Mouse (Mus musculus) retina, embryonic 14.5 days (tissue): Measurements from ENCODE around the gene Pkd2l1.
"Not testable (repeated sequence)": the region's sequence is repeated elsewhere in the genome, so short reads cannot be mapped to it uniquely, and the experiment has no call there.

Experiments used
- DNase-seq: peaks from one replicate; pipeline ENCODE4 v3.0.0-alpha.2; 2015; ENCODE audit warnings: low spot score

Pkd2l1 gene

DNA sequence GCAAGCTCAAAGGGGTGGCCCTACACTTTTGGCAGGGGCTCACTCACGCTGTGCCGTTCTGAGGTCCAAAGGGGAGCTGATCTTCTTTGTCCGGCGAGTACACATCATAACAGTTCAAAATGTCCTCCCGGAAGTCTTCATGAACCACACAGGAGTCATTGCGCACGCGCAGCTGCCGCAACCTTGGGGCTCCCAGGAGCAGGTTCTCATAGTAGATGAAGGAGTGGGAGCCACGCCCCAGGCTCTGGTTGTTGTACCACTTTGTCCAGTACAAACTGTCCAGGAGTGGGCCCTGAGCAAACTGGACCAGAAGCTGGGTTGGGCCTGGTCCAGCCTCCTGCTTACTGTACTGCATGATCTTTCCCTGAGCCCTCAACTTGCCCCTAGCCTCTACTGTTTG is 35.2 kb downstream of the Pkd2l1 start:
- DNase-seq: no peak

DNA sequence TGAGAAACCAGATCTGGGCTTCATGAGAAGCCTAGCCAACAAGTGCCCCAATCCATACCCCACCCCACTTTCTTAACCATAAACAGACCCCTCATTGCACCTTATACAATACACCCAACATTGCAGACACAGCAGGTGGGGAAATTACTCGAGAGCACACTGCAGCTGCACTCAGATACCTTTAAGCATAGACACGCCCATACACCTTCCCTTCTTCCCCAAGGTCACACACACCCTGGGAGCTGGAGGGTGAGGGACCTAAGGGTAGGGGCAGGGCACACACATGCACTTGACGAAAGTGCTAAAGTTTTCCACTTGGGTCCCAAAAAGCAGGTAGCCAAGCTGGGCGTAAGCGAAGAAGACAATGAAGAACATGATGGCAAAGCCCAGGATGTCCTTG is 38.5 kb downstream of the Pkd2l1 start:
- no peak for DNase-seq

DNA sequence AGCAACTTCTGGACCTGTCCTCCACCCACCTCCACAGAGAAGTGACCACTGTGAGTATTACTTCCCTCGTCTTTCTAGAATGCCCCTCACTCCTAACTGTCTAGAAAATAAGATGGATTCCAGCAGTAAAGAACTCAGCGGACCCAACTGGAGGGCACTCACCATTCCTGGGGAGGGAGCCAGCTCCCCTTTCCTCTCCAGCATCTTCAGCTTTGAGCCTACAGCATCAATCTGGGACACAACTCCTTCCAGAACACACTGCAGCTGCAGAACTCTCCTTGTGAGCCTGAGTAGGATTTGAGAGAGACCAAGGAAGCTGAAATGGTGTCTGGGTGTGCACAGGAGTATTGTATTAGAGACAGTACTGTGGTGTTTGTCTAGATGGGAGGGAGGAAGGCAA is 43.3 kb downstream of the Pkd2l1 start:
- DNase-seq: no peak

DNA sequence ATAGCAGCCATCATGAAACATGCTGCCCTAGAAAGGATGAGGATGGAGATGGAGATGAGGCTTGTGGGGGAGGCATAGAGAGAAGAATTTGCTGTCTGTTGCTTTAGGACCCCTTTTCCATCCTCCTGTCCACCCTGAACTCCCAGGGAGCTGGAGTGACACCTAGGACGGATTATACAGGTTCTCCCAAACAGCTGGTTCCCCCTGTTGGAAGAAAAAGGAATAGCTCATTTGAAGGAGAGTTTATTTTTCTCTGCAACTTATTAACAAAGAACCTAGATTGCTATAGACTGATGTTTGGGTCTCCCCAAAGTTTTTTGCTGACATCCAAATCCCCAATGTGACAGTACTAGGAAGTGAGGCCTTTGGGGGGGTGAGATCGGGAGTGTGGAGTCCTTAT is 43.9 kb downstream of the Pkd2l1 start:
- DNase-seq: no peak

DNA sequence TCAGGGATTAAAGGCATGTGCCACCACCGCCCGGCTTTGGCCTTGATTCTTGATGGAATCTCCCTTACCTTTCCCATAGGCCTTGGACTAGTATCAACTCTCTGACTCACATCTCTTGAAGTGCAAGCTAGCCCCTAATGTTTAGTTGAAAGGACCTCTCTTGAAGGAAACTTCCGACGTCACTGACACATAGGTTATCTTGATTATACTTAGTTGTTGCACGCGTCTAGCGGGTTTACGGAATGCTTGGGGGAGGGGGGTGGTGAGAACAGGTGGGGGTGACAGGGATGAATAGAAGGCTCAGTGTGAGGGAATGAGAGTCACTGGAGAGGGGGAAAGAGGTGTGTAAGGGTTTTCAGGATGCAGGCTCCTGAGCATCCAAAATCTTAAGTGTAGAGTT is 45.3 kb downstream of the Pkd2l1 start:
- DNase-seq: no peak

DNA sequence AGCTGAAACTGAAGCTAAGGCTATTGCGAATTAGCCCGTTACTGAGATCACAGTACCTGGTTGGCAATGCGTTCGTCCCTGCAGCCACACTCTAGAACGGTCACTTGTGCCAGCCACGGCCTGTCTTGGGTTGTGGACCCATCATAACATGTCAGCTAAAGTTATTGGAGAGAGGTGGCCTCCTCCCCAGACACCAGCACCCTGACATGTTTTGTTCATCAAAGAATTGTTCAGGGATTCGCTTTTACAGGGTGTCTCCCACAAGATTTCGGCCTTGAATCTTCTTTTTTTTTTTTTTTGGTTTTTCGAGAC is 45.7 kb downstream of the Pkd2l1 start:
- DNase-seq: no peak

DNA sequence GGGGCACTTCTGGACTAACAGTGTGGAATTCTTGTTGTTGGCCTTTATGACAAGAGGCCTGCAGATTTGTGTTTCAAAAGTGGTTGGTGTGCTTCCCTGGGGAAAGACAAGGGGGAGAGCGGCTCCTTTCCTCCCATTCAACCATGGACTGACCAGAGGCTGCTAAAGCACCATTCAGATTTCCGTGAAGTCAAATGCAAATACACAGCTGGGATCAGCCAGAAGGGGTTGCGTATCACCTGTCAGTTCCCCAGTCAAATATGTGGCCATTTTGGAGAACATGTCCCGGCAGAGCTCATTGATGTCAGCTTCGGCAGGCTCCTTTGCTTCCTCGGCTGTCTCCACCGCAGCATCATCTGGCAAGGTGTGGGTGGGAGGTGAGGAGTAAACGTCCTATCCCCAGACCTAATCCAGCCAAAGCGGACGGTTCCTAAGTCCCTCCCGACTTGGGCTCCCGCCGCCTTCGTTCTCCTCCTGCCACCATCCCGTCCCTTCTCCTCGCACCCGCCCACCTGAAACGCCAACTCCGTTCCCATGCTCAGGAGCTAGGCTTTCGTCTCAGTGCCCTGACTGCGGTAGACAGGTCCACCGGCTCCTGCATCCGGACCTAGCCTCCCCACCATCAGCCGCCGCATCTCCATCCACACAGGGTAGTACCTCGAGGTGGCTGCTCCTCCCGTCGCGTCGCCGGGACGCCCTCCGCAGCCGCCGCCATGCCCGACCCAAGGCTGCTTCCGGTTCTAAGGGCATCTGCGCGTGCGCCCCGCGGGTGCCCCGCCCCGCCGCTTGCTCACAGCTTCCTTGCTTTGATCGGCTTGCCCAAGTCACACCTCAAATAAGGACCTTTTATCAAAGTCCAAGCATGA is 46.3 kb downstream of the Pkd2l1 start, which contains the start of gene Bloc1s2:
Gene Bloc1s2, minus strand, starts transcription at position 745 of the 866 bp plus-strand sequence.
- peak; percentile 89 for DNase-seq

DNA sequence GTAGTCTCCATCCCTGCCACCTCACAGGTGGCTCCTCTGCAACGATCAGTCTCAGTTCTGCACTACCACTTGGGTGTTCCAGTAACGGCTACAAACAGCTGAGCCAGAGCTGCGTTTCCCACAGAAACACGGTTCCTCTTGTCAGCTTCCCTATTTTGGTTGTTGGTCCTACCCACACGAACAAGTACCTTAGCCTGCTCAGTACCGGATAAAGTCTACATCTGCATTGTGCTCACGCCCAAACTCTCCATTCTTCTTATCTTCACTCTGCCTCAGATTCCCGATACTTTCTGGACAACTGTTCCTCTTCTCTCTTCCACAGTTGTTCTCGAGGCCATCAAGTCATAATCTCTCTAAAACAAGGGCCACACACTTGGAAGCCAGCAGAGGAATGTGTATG is 47.9 kb downstream of the Pkd2l1 start:
- no peak for DNase-seq

DNA sequence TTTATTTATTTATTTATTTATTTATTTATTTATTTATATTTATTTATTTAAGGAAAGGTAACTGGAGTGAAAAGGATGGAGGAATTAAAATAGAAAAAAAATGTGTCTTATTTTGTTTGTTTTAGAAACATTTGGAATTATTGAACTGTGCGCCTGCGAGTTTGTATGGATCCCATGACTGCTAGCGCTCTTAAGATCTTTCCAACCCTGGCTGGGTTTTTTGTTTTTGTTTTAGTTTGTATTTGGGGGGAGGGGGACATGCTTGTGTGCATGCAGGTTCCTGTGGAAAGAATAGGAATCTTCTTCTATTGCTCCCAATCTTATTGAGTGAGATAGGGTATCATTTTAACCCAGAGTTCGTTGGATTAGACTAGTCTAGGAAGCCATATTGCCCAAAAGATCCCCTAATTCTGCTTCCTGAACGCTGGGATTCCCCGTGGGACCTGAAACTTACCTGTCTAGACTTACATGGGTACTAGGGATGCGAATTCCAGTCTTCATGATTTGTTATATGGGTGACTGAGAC is 56.2 kb downstream of the Pkd2l1 start:
- DNase-seq: no peak

DNA sequence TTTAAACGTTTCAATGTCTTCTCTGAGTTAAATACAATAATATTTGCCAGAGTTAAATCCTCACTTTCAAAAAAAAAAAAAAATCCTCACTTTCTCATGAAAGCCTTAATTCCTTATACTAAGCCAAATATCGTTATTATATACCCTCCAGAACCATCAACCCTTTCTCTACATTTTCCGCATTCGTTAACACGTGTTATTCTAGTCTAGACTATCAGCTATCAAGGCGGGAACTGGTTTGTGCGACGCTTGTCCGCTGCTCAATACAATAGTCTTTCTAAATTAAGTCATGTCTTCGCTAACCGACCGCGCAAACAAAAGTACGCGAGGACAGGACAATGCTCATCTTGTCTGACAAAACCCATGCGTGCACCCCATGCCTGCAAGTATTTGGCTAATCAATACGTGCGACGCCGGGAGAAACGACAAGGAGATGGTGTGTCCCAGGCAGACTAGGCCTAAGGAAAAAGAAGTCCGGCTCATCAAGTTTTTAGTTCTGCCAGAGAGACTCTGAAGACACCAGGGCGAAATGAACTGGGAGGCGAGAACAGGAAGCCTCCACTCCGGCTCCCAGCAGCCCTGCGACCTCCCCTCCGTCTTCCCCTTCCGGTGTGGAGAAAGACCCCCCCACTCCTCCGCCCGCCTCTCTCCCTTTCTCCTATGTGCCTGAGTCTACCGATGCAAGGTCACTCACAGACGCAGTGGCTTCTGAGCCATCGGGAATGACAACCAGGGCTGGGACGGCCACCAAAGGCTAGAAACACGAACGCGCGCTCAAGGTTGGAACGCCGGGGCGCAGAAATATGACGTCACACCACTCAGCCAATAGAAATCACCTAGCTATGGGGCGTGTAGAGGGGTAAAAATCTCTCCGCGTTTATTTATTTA is 56.9 kb downstream of the Pkd2l1 start, which contains the start of gene Cwf19l1:
Gene Cwf19l1, minus strand, starts transcription at position 805 of the 888 bp plus-strand sequence.
- DNase-seq: peak; percentile 95

DNA sequence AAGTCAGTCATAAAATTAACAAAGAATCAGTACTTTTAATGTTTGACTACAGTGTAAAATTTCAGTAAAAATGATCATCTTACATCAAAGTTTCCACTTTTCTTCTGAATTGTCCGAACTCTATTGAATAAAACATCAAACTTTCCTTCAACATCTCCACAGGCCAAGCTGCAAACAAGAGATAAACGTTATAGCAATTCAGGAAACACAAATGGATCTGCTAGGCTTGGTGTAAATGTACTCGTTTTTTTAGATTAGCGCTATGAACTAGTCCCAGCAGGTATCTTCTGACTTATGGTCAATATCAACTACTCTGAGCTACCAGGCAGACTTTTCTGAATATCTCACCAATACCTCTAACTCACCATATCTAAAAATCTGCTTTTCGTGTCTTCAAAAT is 59.3 kb downstream of the Pkd2l1 start:
- no peak for DNase-seq

DNA sequence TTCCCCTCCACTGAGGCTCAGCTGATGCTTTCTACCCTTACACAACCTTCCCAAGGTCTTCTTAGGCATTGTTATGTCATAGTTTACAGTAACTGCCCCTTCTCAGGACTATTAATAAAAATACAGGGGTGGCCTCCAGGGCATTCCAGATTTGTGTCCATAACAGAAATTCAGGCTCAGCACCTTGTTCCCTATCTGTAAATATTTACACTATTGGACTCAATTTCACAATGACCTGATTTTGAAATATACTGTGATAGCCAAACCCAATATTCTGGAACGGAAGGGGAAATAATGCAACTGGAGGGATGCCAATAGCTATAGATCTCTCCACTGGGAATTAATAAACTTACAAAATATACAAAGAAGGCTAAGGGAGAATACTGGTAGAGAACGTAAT is 63.7 kb downstream of the Pkd2l1 start:
- no peak for DNase-seq

DNA sequence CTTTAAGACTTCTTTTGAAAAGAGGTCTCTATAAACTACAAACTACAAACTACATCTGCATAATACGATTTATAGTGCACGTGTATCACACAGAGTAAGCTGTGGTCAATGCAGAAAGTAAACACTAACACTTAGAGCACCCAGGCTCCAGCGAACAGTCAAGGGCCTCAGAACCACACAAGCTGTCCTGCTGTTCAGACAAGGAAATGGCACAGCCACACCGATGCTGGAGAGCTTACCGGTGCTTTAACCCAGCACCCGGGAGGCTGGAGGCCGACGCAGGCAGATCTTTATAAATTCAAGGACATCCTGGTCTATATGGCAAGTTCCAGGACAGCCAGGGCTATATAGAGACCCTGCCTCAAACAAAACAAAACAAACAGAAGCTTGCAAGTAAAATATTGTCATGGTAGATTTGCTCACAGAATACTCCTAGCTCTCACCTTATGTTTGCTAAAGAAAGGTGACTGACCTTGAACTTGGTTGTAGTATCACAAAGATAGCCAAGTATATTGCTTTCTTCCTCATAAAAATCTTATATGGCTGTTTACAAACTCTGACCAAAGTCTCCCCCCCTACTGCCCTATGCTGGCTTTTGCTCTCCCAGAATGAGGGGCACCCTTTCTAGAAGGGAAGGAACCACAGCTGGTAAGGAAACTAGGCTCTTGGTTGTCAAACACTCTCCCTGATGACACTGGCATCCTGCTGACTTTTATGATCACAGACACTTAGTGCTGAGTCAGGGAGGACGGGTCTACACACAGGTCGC is 64.3 kb downstream of the Pkd2l1 start:
- no peak for DNase-seq

DNA sequence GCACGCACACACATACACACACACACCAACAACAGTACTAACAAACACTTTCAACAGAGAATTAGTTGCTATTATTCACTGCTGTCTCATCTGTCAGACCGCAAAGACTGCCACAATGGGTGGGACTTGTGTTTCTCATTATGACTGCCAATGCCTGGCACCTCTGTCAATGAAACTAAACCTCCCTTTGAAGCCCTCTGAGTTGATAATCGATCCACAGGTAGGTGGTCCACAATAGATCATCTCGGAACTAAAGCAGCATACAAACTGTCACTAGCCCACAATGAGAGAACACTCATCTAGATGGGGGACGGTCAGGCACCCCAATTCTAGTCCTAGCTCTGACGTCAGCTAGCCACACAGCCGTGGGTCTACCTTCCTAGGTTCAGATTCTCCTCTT is 71.1 kb downstream of the Pkd2l1 start:
- DNase-seq: no peak

DNA sequence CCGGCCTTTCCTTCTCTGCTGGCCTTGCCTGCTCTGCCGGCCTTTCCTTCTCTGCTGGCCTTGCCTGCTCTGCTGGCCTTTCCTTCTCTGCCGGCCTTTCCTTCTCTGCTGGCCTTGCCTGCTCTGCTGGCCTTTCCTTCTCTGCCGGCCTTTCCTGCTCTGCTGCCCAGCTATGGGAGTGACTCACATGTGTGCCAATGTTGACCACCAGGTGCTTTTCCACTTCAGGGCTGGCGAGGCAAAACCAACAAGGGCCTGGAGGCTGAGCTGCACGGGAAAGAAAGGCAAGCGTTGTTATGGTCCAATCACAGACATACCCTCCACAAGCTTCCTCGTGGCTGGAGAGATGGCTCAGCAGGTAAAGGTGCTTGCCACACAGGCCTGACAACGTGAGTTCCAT is 71.6 kb downstream of the Pkd2l1 start:
- DNase-seq: not testable (repeated sequence)

DNA sequence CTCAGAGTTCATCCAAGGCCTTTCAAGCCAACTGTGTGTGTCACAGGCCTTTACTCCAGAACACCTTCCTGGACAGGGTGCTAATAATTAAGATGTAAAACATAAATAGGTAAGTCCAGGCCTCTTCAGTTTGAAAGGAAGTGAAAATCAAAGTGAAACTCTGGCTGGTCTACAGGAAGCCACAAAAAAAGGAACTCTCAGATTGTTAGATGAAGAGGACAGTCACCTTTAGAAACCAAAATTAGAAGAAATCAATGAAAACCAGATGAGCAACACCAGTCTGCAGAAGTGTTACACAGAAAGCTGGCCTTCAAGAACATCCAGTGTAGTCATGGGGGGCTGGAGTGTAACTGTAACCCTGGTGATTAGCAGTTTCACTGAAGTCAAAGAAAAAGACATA is 74.4 kb downstream of the Pkd2l1 start:
- DNase-seq: no peak

DNA sequence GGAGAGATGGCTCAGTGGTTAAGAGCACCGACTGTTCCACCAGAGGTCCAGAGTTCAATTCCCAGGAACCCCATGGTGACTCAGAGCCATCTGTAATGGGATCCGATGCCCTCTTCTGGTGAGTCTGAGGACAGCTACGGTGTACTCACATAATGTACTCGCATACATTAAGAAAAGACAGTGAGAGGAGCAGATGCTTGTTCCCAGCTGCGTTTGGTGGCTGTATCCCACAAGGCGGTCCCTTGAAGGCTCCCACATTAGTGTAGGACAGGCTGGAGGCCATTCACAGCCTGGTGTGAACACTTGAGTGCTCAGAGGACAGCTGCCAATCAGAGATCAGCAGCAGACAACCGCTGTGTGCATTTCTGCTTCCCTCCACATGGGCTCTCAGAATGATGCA is 80.5 kb downstream of the Pkd2l1 start:
- DNase-seq: peak; percentile 60

DNA sequence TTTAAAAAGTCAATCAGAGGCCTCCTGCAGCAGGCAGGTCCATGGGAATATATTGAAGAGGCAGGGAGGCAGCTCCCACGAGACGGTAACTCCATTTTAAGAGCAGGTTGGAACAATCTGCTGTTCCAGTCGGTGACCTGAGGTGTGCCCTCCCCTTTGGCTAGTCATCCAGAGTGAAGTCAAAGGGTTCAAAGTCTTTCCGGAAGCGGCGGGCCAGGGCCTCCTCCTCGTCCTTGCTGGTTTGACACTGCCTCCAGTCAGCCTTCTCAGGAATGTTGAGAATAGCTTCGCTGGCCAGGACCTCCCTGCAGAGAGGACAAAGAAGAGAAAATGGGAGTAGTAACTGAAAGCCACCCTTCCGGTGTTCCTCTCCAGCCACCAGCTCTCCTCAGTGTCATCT is 81.9 kb downstream of the Pkd2l1 start:
- no peak for DNase-seq

DNA sequence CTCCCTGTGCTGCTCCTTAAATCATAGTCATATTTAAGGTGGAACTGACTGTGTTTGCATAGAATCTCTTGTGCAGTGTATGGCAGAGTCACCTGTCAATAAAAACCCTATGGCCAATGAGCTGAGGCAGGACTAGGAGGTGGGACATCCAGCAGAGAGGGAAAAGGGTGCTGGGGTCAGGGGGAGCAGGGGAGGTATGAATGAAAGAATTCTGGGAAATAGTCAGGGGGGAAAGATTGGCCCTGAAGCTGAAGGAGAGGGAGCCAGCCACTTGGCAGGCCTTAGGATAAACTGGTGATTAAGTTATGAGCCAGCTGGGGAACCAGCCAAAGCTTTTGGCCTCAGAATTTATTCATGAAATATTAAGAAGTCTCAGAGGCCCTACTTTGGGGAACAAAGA is 83.2 kb downstream of the Pkd2l1 start:
- DNase-seq: no peak

DNA sequence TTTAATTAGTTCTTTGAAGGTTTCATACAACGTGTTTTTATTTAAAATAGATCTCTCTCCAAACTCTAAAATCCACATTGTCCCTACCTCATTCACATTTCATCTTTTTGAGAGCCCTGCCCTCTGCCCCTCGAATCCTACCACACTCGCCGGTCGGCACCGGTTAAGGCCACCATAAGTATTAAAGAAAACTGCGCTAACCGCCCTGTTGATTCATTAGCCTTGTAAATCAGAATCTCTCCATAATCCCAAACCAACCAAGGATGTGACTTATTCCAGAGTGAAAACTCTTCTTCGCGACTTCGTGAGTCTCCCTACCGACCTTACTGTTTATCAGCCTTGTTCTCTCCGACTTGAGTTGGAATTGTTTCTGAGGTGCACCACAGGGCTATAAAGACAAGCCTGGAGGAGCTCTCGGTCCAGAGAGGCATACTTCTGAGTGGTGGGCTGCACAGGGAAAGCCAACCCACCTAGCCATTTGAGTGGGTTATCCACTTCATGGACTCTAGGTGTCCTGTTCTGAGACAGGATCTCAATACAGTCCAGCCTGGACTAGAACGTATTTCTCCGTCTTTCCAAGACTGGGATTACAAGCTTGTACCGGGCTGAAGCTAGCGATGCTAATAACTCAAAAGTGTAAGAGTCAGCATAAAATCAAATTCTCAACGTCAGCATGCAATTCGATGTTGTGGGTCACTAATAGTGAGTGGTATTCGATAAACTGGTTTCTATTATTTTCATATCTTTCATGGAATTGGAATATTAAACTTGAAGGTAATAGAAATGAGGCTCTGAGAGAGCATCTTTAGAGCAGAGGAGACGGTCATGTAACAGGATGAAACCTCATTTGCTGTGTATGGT is 84.4 kb downstream of the Pkd2l1 start:
- DNase-seq: no peak
